Mouse (Mus musculus) lung, postnatal 0 days (tissue): ENCODE results near the gene Ace3. TPM values are rescaled to one million over a fixed set of nuclear protein-coding genes. Genes with fewer than 3 reads are reported as not detected.

Source experiments
- ATAC-seq: fragments of 200-750 bp; cut with Nextera tagmentation; 2 replicates; pipeline ENCODE4 v1.8.0; 2017; ENCODE audit warnings: moderate library complexity
- DNase-seq: peaks from one replicate; pipeline ENCODE4 v3.0.0-alpha.2; 2016; ENCODE audit warnings: low spot score
- H3K27ac ChIP-seq: fragments of 300-500 bp; sonication (generic); 2 replicates; pipeline ENCODE4 v1.5.1; 2014; ENCODE audit warnings: antibody characterized with exemption, mild to moderate bottlenecking, low read length, mixed read lengths
- H3K27me3 ChIP-seq: fragments of 300-500 bp; sonication (generic); replicated peaks from 2 replicates; pipeline ENCODE4 v1.6.1; 2014; ENCODE audit warnings: low read length, mixed read lengths; ENCODE audit not compliant: insufficient read depth
- H3K36me3 ChIP-seq: fragments of 300-500 bp; sonication (generic); 2 replicates; pipeline ENCODE4 v1.6.1; 2014; ENCODE audit warnings: low read length, mixed read lengths; ENCODE audit not compliant: insufficient read depth
- H3K4me1 ChIP-seq: fragments of 300-500 bp; sonication (generic); 2 replicates; pipeline ENCODE4 v1.6.1; 2014; ENCODE audit warnings: antibody characterized with exemption, low read depth, low read length, mixed read lengths; ENCODE audit not compliant: insufficient read depth
- H3K4me2 ChIP-seq: fragments of 300-500 bp; sonication (generic); replicated peaks from 2 replicates; pipeline ENCODE4 v1.6.1; 2014; ENCODE audit warnings: low read depth, mild to moderate bottlenecking, low read length, moderate library complexity, mixed read lengths
- H3K4me3 ChIP-seq: fragments of 300-500 bp; sonication (generic); 2 replicates; pipeline ENCODE4 v1.5.1; 2014; ENCODE audit warnings: low read depth, low read length
- H3K9ac ChIP-seq: fragments of 300-500 bp; sonication (generic); replicated peaks from 2 replicates; pipeline ENCODE4 v1.6.1; 2014; ENCODE audit warnings: low read depth, mild to moderate bottlenecking
- H3K9me3 ChIP-seq: fragments of 300-500 bp; sonication (generic); 2 replicates; pipeline ENCODE4 v1.6.1; 2016; ENCODE audit warnings: low read length, mixed read lengths
- CTCF ChIP-seq: IDR thresholded peaks from 2 replicates; pipeline ENCODE4 v1.5.1; 2016; ENCODE audit warnings: antibody characterized with exemption, mild to moderate bottlenecking
- EP300 ChIP-seq: IDR thresholded peaks from 2 replicates; pipeline ENCODE4 v1.6.1; 2016; ENCODE audit warnings: antibody characterized with exemption, mild to moderate bottlenecking, control low read depth
- WGBS: fragments of 180-500 bp; shearing (Covaris S2); extraction: QIAGEN DNeasy Blood & Tissue Kit; methylation state at CpG from one replicate; pipeline ENCODE4 v1.1.7; 2014; 5-methylcytosine and 5-hydroxymethylcytosine counted together
- polyA plus RNA-seq: library from polyadenylated mRNA; unstranded; fragments of >200 nt; fragmentation: Nextera tagmentation; extraction: Ambion mirVana; gene quantifications from 2 replicates; pipeline ENCODE4 v1.2.1, GENCODE M21; 2015

Ace3 gene
- polyA plus RNA-seq, 1 experiment from 2014 or later = 2.0 TPM

DNA sequence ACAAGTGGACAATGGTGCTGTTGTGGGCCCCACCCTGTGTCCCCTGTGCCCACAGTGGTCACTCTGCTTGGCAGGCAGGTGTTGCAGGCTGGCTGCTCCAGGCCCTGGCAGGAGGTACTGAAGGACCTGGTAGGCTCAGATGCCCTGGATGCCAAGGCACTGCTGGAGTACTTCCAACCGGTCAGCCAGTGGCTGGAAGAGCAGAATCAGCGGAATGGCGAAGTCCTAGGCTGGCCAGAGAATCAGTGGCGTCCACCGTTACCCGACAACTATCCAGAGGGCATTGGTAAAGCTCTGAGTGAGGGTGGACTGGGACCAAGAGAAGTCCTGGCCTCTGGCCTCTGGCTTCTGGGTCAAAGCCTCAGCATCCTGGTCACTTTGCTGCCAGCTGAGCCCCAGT lies 19.9 kb upstream of the Ace3 start:
- Histone ChIP-seq H3K4me2 (no peak overlapping the region), H3K9ac (no peak overlapping the region), H3K9me3 (no peaks in the 10 kb centered on the region), H3K4me3 (no peak overlapping the region), H3K36me3 (no peaks in the 10 kb centered on the region), H3K27me3 (no peaks in the 10 kb centered on the region), H3K4me1 (no peaks in the 10 kb centered on the region), H3K27ac (no peak overlapping the region)
- WGBS = 88% methylated on average over 6 of the region's 6 CpGs
- no peak for DNase-seq
- TF ChIP-seq CTCF = no peak
- no peak for TF ChIP-seq EP300
- no peak for ATAC-seq

DNA sequence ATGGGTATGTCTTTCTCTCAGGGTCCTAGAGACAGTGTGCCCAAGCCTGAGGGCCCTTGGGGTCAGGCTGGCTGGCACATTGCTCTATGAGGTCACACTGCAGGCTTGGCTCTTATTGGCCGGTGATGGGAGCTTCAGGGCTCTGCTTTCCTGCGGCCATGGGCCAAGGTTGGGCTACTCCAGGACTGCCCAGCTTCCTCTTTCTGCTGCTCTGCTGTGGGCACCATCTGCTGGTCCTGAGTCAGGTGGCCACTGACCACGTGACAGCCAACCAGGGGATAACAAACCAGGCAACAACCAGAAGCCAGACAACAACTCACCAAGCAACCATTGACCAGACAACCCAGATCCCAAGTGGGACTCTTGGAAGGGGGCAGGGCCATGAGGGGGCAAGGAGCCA lies 19.4 kb upstream of the Ace3 start:
- 83% methylated on average over 3 of the region's 3 CpGs for WGBS
- H3K4me3 ChIP-seq = no peak overlapping the region
- H3K4me2 ChIP-seq = no peak overlapping the region
- no peak overlapping the region for H3K9ac ChIP-seq
- no peaks in the 10 kb centered on the region for H3K27me3 ChIP-seq
- TF ChIP-seq CTCF (no peak), EP300 (no peak)
- H3K9me3 ChIP-seq = no peaks in the 10 kb centered on the region
- no peak for DNase-seq
- H3K36me3 ChIP-seq = no peaks in the 10 kb centered on the region
- no peak overlapping the region for H3K27ac ChIP-seq
- no peak for ATAC-seq
- no peaks in the 10 kb centered on the region for H3K4me1 ChIP-seq

- WGBS = 89% methylated on average over 5 of the region's 5 CpGs
- Histone ChIP-seq H3K4me3 (no peak overlapping the region), H3K36me3 (no peaks in the 10 kb centered on the region), H3K4me1 (no peaks in the 10 kb centered on the region), H3K4me2 (no peak overlapping the region), H3K27me3 (no peaks in the 10 kb centered on the region), H3K9me3 (no peaks in the 10 kb centered on the region), H3K27ac (no peak overlapping the region), H3K9ac (no peak overlapping the region)
- DNase-seq = no peak
- no peak for TF ChIP-seq CTCF
- ATAC-seq = no peak
These were observed 18.8 kb upstream of the Ace3 start for GRCm38 (mm10) chr11:105975636-105976035.

GRCm38 (mm10) chr11:105978232-105978631 lies 16.2 kb upstream of the Ace3 start:
- DNase-seq = no peak
- Histone ChIP-seq H3K36me3 (no peaks in the 10 kb centered on the region), H3K27ac (no peak overlapping the region), H3K4me1 (no peaks in the 10 kb centered on the region), H3K4me2 (no peak overlapping the region), H3K9ac (no peak overlapping the region), H3K4me3 (no peak overlapping the region), H3K27me3 (no peaks in the 10 kb centered on the region), H3K9me3 (no peaks in the 10 kb centered on the region)
- TF ChIP-seq EP300 (no peak), CTCF (no peak)
- 80% methylated on average over 2 of the region's 2 CpGs for WGBS
- no peak for ATAC-seq

DNA sequence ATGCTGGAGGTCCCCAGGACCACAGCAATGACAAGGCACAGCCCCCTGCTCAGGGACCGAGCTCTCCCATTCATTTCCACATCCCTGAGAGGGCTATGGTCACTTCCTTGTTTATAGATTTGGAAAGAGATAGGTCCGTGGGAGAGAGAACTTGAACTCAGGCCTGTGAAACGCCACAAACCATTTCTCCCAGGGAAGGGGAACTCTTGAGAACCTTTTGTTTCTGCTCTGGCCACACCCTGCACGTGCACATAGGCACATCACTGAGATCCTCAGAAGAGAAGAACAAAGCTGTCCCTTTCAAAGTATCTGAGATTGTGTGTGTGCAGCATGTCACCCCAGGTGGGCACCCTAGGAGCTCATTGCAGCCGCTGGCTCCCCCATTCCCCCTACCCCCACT lies 15.8 kb upstream of the Ace3 start:
- Histone ChIP-seq H3K4me2 (no peak overlapping the region), H3K27me3 (no peaks in the 10 kb centered on the region), H3K4me1 (no peaks in the 10 kb centered on the region), H3K36me3 (no peaks in the 10 kb centered on the region), H3K4me3 (no peak overlapping the region), H3K9me3 (no peaks in the 10 kb centered on the region), H3K9ac (no peak overlapping the region), H3K27ac (no peak overlapping the region)
- 44% methylated on average over 5 of the region's 5 CpGs for WGBS
- ATAC-seq (peak; percentile 32; the same call in 1 of the 2 replicates), DNase-seq (no peak)
- TF ChIP-seq EP300 (peak; percentile 52; the same call in 1 of the 2 replicates), CTCF (no peak)

DNA sequence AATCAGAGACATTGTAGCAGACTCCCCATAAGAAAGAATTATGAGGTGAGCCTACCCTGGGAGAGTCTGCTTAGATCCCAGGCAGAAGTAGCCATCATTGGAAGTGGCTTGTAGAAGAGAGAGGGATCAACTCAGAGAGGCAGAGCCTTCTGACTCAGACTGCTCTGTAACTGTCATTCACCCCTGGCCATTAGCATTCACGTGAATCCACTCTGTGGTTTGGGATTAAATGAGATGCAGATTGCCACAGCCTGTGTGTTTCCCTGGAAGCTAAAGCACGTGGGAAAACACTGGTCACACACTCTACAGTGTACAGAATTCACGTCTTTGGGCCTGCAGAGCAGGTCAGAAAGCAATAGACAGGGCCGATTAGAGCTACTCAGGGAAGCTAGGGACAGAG lies 10.0 kb upstream of the Ace3 start:
- 72% methylated on average over 4 of the region's 4 CpGs for WGBS
- H3K4me3 ChIP-seq = no peak overlapping the region
- H3K4me2 ChIP-seq = no peak overlapping the region
- H3K4me1 ChIP-seq = no peaks in the 10 kb centered on the region
- H3K9me3 ChIP-seq = no peaks in the 10 kb centered on the region
- no peak overlapping the region for H3K9ac ChIP-seq
- DNase-seq (no peak), ATAC-seq (no peak)
- TF ChIP-seq CTCF = no peak
- no peak for TF ChIP-seq EP300
- H3K27me3 ChIP-seq = no peaks in the 10 kb centered on the region
- no peaks in the 10 kb centered on the region for H3K36me3 ChIP-seq
- H3K27ac ChIP-seq = no peak overlapping the region

DNA sequence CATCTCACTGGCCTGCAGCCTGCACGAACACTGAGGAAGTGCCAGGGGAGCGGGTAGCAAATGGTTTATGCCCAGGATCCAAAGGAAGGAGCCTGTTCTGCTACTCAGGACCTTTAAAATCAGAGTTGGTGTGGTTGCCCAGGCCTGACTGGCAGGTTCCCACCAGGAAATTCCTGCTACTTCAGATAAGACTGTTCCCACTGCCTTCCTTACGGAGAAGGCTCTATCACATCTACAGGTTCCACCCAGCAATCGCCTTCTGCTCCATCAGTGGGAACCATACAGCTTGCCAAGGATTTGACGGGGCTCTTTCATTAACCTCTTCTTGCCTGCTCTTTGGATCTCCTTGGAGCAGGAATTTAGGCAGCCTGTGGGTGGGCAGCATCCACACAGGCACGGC lies 7.0 kb upstream of the Ace3 start:
- WGBS = 45% methylated on average over 6 of the region's 6 CpGs
- peak; percentile 42 for DNase-seq
- peak overlapping the region; percentile 47; the same call in 1 of the 2 replicates for H3K27ac ChIP-seq

More for the DNA sequence above, 7.0 kb upstream of the Ace3 start:
- Histone ChIP-seq H3K4me2 (no peak overlapping the region), H3K36me3 (no peaks in the 10 kb centered on the region), H3K4me1 (no peaks in the 10 kb centered on the region), H3K4me3 (no peak overlapping the region), H3K27me3 (no peaks in the 10 kb centered on the region), H3K9me3 (no peaks in the 10 kb centered on the region), H3K9ac (no peak overlapping the region)
- ATAC-seq = peak; percentile 56
- peak; percentile 91 for TF ChIP-seq EP300
- TF ChIP-seq CTCF = no peak
